Comparison of ENCODE assay signal across 14 mouse cellular contexts in the genomic region with DNA sequence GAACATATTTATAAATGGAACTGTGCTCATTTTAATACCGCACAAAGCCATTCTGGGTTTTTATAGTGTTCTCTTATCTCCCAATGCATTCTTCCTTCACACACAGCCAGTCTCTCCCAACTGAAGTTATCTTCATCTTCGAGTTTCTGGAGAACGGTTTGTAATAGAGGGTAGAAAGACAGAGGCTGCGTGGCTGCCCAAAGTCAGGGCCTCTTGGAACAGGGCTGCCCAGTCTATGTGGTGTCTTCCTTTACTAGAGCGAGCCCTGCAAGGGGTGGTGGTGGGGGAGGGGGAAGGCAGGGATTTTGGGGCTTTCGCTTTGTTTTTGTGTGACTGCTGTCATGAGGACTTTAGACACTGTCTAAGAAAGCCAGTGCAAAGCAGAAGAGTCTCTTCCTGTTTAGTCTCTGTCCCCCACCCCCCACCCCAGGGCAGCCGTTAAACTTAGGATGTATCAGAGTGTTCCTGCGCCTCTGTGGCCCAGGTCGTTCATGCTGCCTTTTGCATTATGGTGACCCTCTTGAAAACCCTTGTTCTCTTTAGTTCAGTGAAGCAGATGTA. TPM values are rescaled to one million over a fixed set of nuclear protein-coding genes. Genes with fewer than 3 reads are reported as not detected.
DNase-seq lines count a peak whose midpoint lies in the region; ATAC-seq and TF ChIP-seq lines count a peak whose summit lies in the region.
"Had no signal": no experiment of that assay in that cellular context is flagged by ENCODE, and none has a peak within 500 bp of the region (broad histone marks: within the 10 kb centered on the region; RNA-seq: fewer than 3 reads in every experiment).

No protein-coding gene starts in this region.

- 0 out of 2 replicates have a peak, but pooled peaks have one; percentile 43 for ATAC-seq in hindbrain, embryonic 11.5 days (ENCODE audit: low FRiP score)
- no peak for ATAC-seq in hindbrain, embryonic 14.5 days (ENCODE audit: low FRiP score)
- ATAC-seq in forebrain, postnatal 0 days: 0 out of 2 replicates have a peak, but pooled peaks have one; percentile 20
- no peak for ATAC-seq in liver, embryonic 15.5 days (ENCODE audit: insufficient read depth)

- peaks cover 1% of the 10 kb centered on the region; the same call in 1 of the 2 replicates for H3K79me2 ChIP-seq in MEL (ENCODE audit: control insufficient read depth, insufficient read depth, low read length, poor library complexity)

- no peaks in the 10 kb centered on the region for H3K27me3 ChIP-seq in hindbrain, embryonic 11.5 days (ENCODE audit: control insufficient read depth, insufficient read depth, low read length)
- no peaks in the 10 kb centered on the region for H3K27me3 ChIP-seq in hindbrain, embryonic 14.5 days (ENCODE audit: control insufficient read depth, insufficient read depth, low read length)
- H3K27me3 ChIP-seq in MEL (ENCODE audit: control insufficient read depth in 1 of 2, insufficient read depth in 2 of 2, low read length in 2 of 2): no peaks in the 10 kb centered on the region
- H3K27me3 ChIP-seq in forebrain, postnatal 0 days (ENCODE audit: insufficient read depth, low read length): no peaks in the 10 kb centered on the region
- H3K27me3 ChIP-seq in liver, embryonic 15.5 days: no peaks in the 10 kb centered on the region
- H3K27me3 ChIP-seq: limb, embryonic 15.5 days had no signal

- TF ChIP-seq CTCF in MEL (IDR thresholded peaks at IDR 0.05 in 2 of 3, conservative IDR thresholded peaks at IDR 0.05 in 1 of 3; ENCODE audit: control insufficient read depth in 1 of 3, insufficient read depth in 1 of 3, low read depth in 2 of 3, low read length in 3 of 3, poor library complexity in 1 of 3, severe bottlenecking in 1 of 3): no peak
- TF ChIP-seq CTCF in forebrain, postnatal 0 days (IDR thresholded peaks at IDR 0.05; ENCODE audit: low read depth): no peak

- no peak overlapping the region for H3K4me3 ChIP-seq in hindbrain, embryonic 11.5 days (ENCODE audit: low read depth, low read length)
- H3K4me3 ChIP-seq in hindbrain, embryonic 14.5 days (replicated peaks; ENCODE audit: low read length): no peak overlapping the region
- H3K4me3 ChIP-seq in MEL (ENCODE audit: control insufficient read depth in 1 of 2, insufficient read depth in 1 of 2, low read depth in 2 of 2, low read length in 2 of 2): peak overlapping the region; percentile 53 to 62
- H3K4me3 ChIP-seq in forebrain, postnatal 0 days (ENCODE audit: low read depth, low read length): no peak overlapping the region
- no peak overlapping the region for H3K4me3 ChIP-seq in liver, embryonic 15.5 days (replicated peaks)
- H3K4me3 ChIP-seq: limb, embryonic 15.5 days had no signal

- peak; percentile 75 to 86; a peak in 3 of 4 replicates for TF ChIP-seq POLR2A in MEL (IDR thresholded peaks at IDR 0.05; ENCODE audit: control insufficient read depth in 1 of 2, insufficient read depth in 1 of 2, low read depth in 1 of 2, low read length in 2 of 2, poor library complexity in 1 of 2)

- TF ChIP-seq RAD21 in MEL (IDR thresholded peaks at IDR 0.05; ENCODE audit: low read depth, low read length): no peak

- WGBS in hindbrain, embryonic 11.5 days: 55% methylated on average over 9 of the region's 9 CpGs
- 48% methylated on average over 9 of the region's 9 CpGs for WGBS in hindbrain, embryonic 14.5 days
- 70% methylated on average over 9 of the region's 9 CpGs for WGBS in forebrain, postnatal 0 days
- 18% methylated on average over 9 of the region's 9 CpGs for WGBS in liver, embryonic 15.5 days (ENCODE audit: insufficient replicate concordance)

- no peak for DNase-seq in hindbrain, embryonic 11.5 days (ENCODE audit: low spot score)
- DNase-seq in hindbrain, embryonic 14.5 days (ENCODE audit: low spot score): no peak
- peak; percentile 87 for DNase-seq in MEL (ENCODE audit: low read depth, low spot score)
- no peak for DNase-seq in forebrain, postnatal 0 days
- DNase-seq in adrenal gland, adult 2 months: no peak
- no peak for DNase-seq in right cerebral cortex, postnatal 4 days
- DNase-seq in Muller cell, postnatal 12 days (ENCODE audit: inconsistent ontology term): no peak
- DNase-seq: cerebellum, adult 8-10 months; heart, adult 18-20 months; heart, postnatal 4 days; kidney, postnatal 10 days; right cerebral cortex, postnatal 25 days had no signal

- H3K9me3 ChIP-seq in hindbrain, embryonic 11.5 days (ENCODE audit: control insufficient read depth, low read length): no peaks in the 10 kb centered on the region
- no peaks in the 10 kb centered on the region for H3K9me3 ChIP-seq in hindbrain, embryonic 14.5 days (ENCODE audit: control insufficient read depth, low read length)
- no peaks in the 10 kb centered on the region for H3K9me3 ChIP-seq in MEL (replicated peaks; ENCODE audit: insufficient read depth, low read length)
- H3K9me3 ChIP-seq in forebrain, postnatal 0 days (ENCODE audit: low read length): no peaks in the 10 kb centered on the region
- no peaks in the 10 kb centered on the region for H3K9me3 ChIP-seq in liver, embryonic 15.5 days (replicated peaks)
- H3K9me3 ChIP-seq: limb, embryonic 15.5 days had no signal

- no peak overlapping the region for H3K9ac ChIP-seq in hindbrain, embryonic 11.5 days (ENCODE audit: low read depth, low read length)
- H3K9ac ChIP-seq in hindbrain, embryonic 14.5 days: no peak overlapping the region
- H3K9ac ChIP-seq in MEL (ENCODE audit: control insufficient read depth, low read depth, low read length, poor library complexity, severe bottlenecking): peak overlapping the region; percentile 80
- H3K9ac ChIP-seq in forebrain, postnatal 0 days: no peak overlapping the region
- no peak overlapping the region for H3K9ac ChIP-seq in liver, embryonic 15.5 days
- H3K9ac ChIP-seq: limb, embryonic 15.5 days had no signal

- no peak overlapping the region for H3K4me2 ChIP-seq in hindbrain, embryonic 11.5 days (replicated peaks; ENCODE audit: low read depth, low read length)
- no peak overlapping the region for H3K4me2 ChIP-seq in hindbrain, embryonic 14.5 days (replicated peaks)
- H3K4me2 ChIP-seq in forebrain, postnatal 0 days (ENCODE audit: low read depth): no peak overlapping the region
- H3K4me2 ChIP-seq in liver, embryonic 15.5 days: peak overlapping the region; percentile 39
- H3K4me2 ChIP-seq: limb, embryonic 15.5 days had no signal

- no peaks in the 10 kb centered on the region for H3K36me3 ChIP-seq in hindbrain, embryonic 11.5 days (ENCODE audit: control insufficient read depth, insufficient read depth, low read length)
- no peaks in the 10 kb centered on the region for H3K36me3 ChIP-seq in hindbrain, embryonic 14.5 days (replicated peaks; ENCODE audit: control insufficient read depth, insufficient read depth)
- peaks cover 0 to 15% of the 10 kb centered on the region in 2 experiments; a peak in 2 of 4 replicates for H3K36me3 ChIP-seq in MEL (ENCODE audit: control insufficient read depth in 1 of 2, insufficient read depth in 2 of 2, low read length in 2 of 2)
- no peaks in the 10 kb centered on the region for H3K36me3 ChIP-seq in forebrain, postnatal 0 days (ENCODE audit: insufficient read depth)
- no peaks in the 10 kb centered on the region for H3K36me3 ChIP-seq in liver, embryonic 15.5 days (replicated peaks)
- H3K36me3 ChIP-seq: limb, embryonic 15.5 days had no signal

- H3K27ac ChIP-seq in hindbrain, embryonic 11.5 days (ENCODE audit: low read depth, low read length): no peak overlapping the region
- no peak overlapping the region for H3K27ac ChIP-seq in hindbrain, embryonic 14.5 days
- H3K27ac ChIP-seq in MEL (ENCODE audit: control insufficient read depth, low read depth, low read length): peak overlapping the region; percentile 99
- H3K27ac ChIP-seq in forebrain, postnatal 0 days (ENCODE audit: low read depth, low read length): no peak overlapping the region
- no peak overlapping the region for H3K27ac ChIP-seq in liver, embryonic 15.5 days (replicated peaks)
- H3K27ac ChIP-seq: limb, embryonic 15.5 days had no signal

- peaks cover 4% of the 10 kb centered on the region for H3K4me1 ChIP-seq in hindbrain, embryonic 11.5 days (replicated peaks; ENCODE audit: control insufficient read depth, insufficient read depth, low read length)
- H3K4me1 ChIP-seq in hindbrain, embryonic 14.5 days (replicated peaks; ENCODE audit: control insufficient read depth, insufficient read depth, low read length): 0 out of 2 replicates have a peak, but pooled peaks cover 7% of the 10 kb centered on the region
- H3K4me1 ChIP-seq in MEL (ENCODE audit: control insufficient read depth in 1 of 2, insufficient read depth in 2 of 2, low read length in 2 of 2): peaks cover 4 to 22% of the 10 kb centered on the region in 2 experiments; a peak in 3 of 4 replicates
- H3K4me1 ChIP-seq in forebrain, postnatal 0 days (ENCODE audit: insufficient read depth): no peaks in the 10 kb centered on the region
- H3K4me1 ChIP-seq in liver, embryonic 15.5 days (replicated peaks): peaks cover 10% of the 10 kb centered on the region

- TF ChIP-seq EP300 in MEL (IDR thresholded peaks at IDR 0.05; ENCODE audit: low read depth in 1 of 2, low read length in 2 of 2): peak; percentile 76 to 83

TF ChIP-seq in MEL, 35 proteins besides CTCF, POLR2A, EP300 and RAD21 (continues in another document):
- TF ChIP-seq USF1 (IDR thresholded peaks at IDR 0.05; ENCODE audit: low read depth, low read length) (no peak), CHD1 (IDR thresholded peaks at IDR 0.05; ENCODE audit: low read depth, low read length) (no peak), SMC3 (IDR thresholded peaks at IDR 0.05; ENCODE audit: low read depth, low read length) (no peak), ZKSCAN1 (IDR thresholded peaks at IDR 0.05; ENCODE audit: low read depth, low read length) (no peak), TAL1 (IDR thresholded peaks at IDR 0.05; ENCODE audit: low read length) (0 out of 2 replicates have a peak, but pooled peaks have one; percentile 12), MEF2A (IDR thresholded peaks at IDR 0.05; ENCODE audit: extremely low read depth, insufficient replicate concordance, low read depth, low read length, poor library complexity, severe bottlenecking) (no peak), GABPA (IDR thresholded peaks at IDR 0.05; ENCODE audit: low read depth, low read length) (no peak), HCFC1 (IDR thresholded peaks at IDR 0.05; ENCODE audit: low read depth, low read length) (no peak; the same call in 1 of the 2 replicates), TCF12 (IDR thresholded peaks at IDR 0.05; ENCODE audit: low read depth, low read length) (peak; percentile 55)

RNA-seq across cellular contexts. Expression of gene Ltbp1, which starts 37.1 kb away (rescaled TPM):
- polyA plus RNA-seq in hindbrain, embryonic 11.5 days (2014; fragmentation: Nextera tagmentation; extraction: Ambion mirVana): 5.5 and 5.7 TPM in 2 replicates
- polyA plus RNA-seq in hindbrain, embryonic 14.5 days (2014; fragmentation: Nextera tagmentation; extraction: Ambion mirVana): 2.6 TPM in 2 replicates
- total RNA-seq in MEL (2012; rRNA removed): 0.04 and 0.07 TPM in 2 replicates
- polyA plus RNA-seq in MEL (2012; ENCODE audit: insufficient read depth in 1 of 2, insufficient read length in 2 of 2, low read depth in 1 of 2, low replicate concordance in 2 of 2, missing spikeins in 1 of 2): under 1 TPM in 1 of 2 experiments, not detected in 1; 0.01 TPM
- 2.0 and 5.2 TPM in 2 replicates for total RNA-seq in forebrain, postnatal 0 days (2014; rRNA removed)
- 1.1 and 1.5 TPM in 2 replicates for polyA plus RNA-seq in forebrain, postnatal 0 days (2015; fragmentation: Nextera tagmentation; extraction: Ambion mirVana)
- polyA plus RNA-seq in liver, embryonic 15.5 days (2015; fragmentation: Nextera tagmentation; extraction: Ambion mirVana): 1.8 and 1.9 TPM in 2 replicates
- total RNA-seq in adrenal gland, adult 2 months (2021): 10 to 100 TPM; 12.7 to 15.1 TPM
- 13.0 and 13.4 TPM in 2 replicates for polyA plus RNA-seq in adrenal gland, adult 2 months (2012; rRNA removed)

Comparison
In these comparisons a context has a peak if more than half of its experiments do, and no peak if none do; other contexts are left out.
1. ATAC-seq: peak in hindbrain, embryonic 11.5 days (single experiment) and forebrain, postnatal 0 days (single experiment); none in hindbrain, embryonic 14.5 days (single experiment) and liver, embryonic 15.5 days (single experiment).
2. H3K4me3 ChIP-seq: peak in MEL (2 of 2); none in hindbrain, embryonic 11.5 days (single experiment), hindbrain, embryonic 14.5 days (single experiment), forebrain, postnatal 0 days (single experiment) and liver, embryonic 15.5 days (single experiment).